Mouse (Mus musculus): ENCODE data around the gene Trim69.

DNA sequence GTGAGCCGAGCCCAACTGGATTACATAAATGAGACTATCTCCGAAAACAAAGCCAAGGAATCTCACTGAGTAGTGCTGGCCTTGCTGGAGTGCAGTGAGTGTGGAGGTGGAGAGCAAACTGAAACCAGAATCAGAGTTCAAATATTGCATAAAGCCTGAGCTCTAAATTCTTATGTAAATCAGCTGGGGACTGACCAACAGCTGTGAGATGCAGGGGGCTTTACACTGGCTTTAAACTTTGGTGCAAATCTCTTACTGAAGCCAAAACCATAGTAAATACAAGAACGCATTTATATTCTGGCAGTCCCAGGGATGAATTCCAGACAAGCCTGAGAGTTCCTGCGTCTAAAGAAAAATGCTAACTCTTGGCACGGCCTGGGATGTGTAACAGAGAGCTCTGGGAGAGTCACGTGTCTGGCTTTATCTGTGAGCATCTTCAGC lies 2.1 kb upstream of the Trim69 start:
- TF ChIP-seq CTCF (IDR thresholded peaks at IDR 0.05; ENCODE audit: control insufficient read depth, insufficient read depth, insufficient replicate concordance, low read depth, low read length) (no peak), POLR2A (IDR thresholded peaks at IDR 0.05; ENCODE audit: control insufficient read depth, low read depth, low read length) (no peak)

All from testis, adult 2 months (tissue).